Mouse (Mus musculus) T-helper 2 cell (primary cell): ENCODE measurements around the gene Praf2.

Source experiments
- in situ Hi-C: fragments of 300-600 bp; cut with MboI, MseI; formaldehyde crosslinking; loops from one replicate; pipeline ENCODE4 v1.15.1; 2025; ENCODE audit warnings: high pct_unique_total_duplicates

The Praf2 gene

GRCm38 (mm10) chrX:7778450-7779244 lies 50.4 kb downstream of the Praf2 start:
- in situ Hi-C loops, result no loop called here

GRCm38 (mm10) chrX:7779294-7779693 lies 51.1 kb downstream of the Praf2 start:
- in situ Hi-C loops, result no loop called here
